Mouse (Mus musculus) lung, postnatal 0 days (tissue): ENCODE measurements at regions not wholly inside any gene's neighbourhood (a gene's known extent, or its start where the extent isn't known, plus 50 kb on each side); places are given as distances from the start of the nearest gene placed in this dataset.

Experiments
- CTCF ChIP-seq: IDR thresholded peaks from 2 replicates; pipeline ENCODE4 v1.5.1; 2016; ENCODE audit warnings: antibody characterized with exemption, mild to moderate bottlenecking
- EP300 ChIP-seq: IDR thresholded peaks from 2 replicates; pipeline ENCODE4 v1.6.1; 2016; ENCODE audit warnings: antibody characterized with exemption, mild to moderate bottlenecking, control low read depth

DNA sequence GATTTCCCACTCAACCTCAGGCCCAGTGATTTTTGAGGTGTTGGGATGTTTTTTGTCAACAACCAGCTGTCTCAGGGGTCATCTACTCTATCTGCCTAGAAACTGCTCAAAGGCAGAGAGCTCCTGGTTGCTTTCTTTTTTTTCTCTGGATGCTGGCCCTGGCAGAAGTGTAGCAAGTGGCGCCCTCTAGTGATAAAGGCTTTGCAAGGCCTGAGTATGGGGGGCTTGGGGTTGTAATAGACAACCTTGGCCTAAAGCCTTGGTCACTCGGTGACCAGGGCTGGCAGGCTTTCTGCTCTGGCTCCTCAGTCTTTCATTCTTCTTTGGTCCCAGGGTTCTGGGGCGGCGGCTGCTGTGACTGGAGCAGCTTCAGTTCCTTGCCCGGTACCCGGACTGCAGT is 142.0 kb upstream of the Kcng1 start:
- peak; percentile 55 for TF ChIP-seq CTCF
- TF ChIP-seq EP300 = no peak
